Mouse (Mus musculus) liver, embryonic 11.5 days (tissue): ENCODE data around the gene Galnt10. TPM values are rescaled to one million over a fixed set of nuclear protein-coding genes. Genes with fewer than 3 reads are reported as not detected.

Experiments
- ATAC-seq: fragments of 200-750 bp; cut with Nextera tagmentation; replicated peaks from 2 replicates; pipeline ENCODE4 v1.8.0; 2017; ENCODE audit warnings: moderate number of reproducible peaks, mild to moderate bottlenecking, moderate TSS enrichment, moderate library complexity; ENCODE audit not compliant: low FRiP score
- DNase-seq: peaks from one replicate; pipeline ENCODE4 v3.0.0-alpha.2; 2017; ENCODE audit warnings: low spot score
- H3K27ac ChIP-seq: fragments of 300-500 bp; sonication (generic); 2 replicates; pipeline ENCODE4 v1.5.1; 2014; ENCODE audit warnings: mild to moderate bottlenecking, low read depth, low read length, control low read depth
- H3K27me3 ChIP-seq: fragments of 300-500 bp; sonication (generic); replicated peaks from 2 replicates; pipeline ENCODE4 v1.6.1; 2014; ENCODE audit warnings: low read length, mixed read lengths; ENCODE audit not compliant: control insufficient read depth, insufficient read depth
- H3K36me3 ChIP-seq: fragments of 300-500 bp; sonication (generic); 2 replicates; pipeline ENCODE4 v1.6.1; 2014; ENCODE audit warnings: mild to moderate bottlenecking, low read length, moderate library complexity, mixed read lengths; ENCODE audit not compliant: control insufficient read depth, insufficient read depth
- H3K4me1 ChIP-seq: fragments of 300-500 bp; sonication (generic); replicated peaks from 2 replicates; pipeline ENCODE4 v1.6.1; 2014; ENCODE audit warnings: low read length, mixed read lengths; ENCODE audit not compliant: control insufficient read depth, insufficient read depth
- H3K4me2 ChIP-seq: fragments of 300-500 bp; sonication (generic); 2 replicates; pipeline ENCODE4 v1.6.1; 2014; ENCODE audit warnings: mild to moderate bottlenecking, control low read depth, moderate library complexity
- H3K4me3 ChIP-seq: fragments of 300-500 bp; sonication (generic); 2 replicates; pipeline ENCODE4 v1.5.1; 2014; ENCODE audit warnings: low read depth, low read length, control low read depth
- H3K9ac ChIP-seq: fragments of 300-500 bp; sonication (generic); 2 replicates; pipeline ENCODE4 v1.6.1; 2014; ENCODE audit warnings: low read depth, low read length, control low read depth
- H3K9me3 ChIP-seq: fragments of 300-500 bp; sonication (generic); 2 replicates; pipeline ENCODE4 v1.6.1; 2016; ENCODE audit warnings: low read length, inconsistent platforms, mixed read lengths; ENCODE audit not compliant: control insufficient read depth
- WGBS: fragments of 180-500 bp; shearing (Covaris S2); extraction: QIAGEN DNeasy Blood & Tissue Kit; methylation state at CpG from one replicate; pipeline ENCODE4 v1.1.7; 2014; 5-methylcytosine and 5-hydroxymethylcytosine counted together
- polyA plus RNA-seq: library from polyadenylated mRNA; unstranded; fragments of >200 nt; fragmentation: Nextera tagmentation; extraction: Ambion mirVana; gene quantifications from 2 replicates; pipeline ENCODE4 v1.2.1, GENCODE M21; 2014

The Galnt10 gene
- polyA plus RNA-seq, 1 experiment from 2014 or later, result 17.5 TPM

GRCm38 (mm10) chr11:57658751-57659150 is 13.5 kb downstream of the Galnt10 start:
- Histone ChIP-seq H3K9ac (no peak overlapping the region), H3K4me2 (no peak overlapping the region), H3K36me3 (no peaks in the 10 kb centered on the region), H3K27ac (no peak overlapping the region), H3K4me3 (no peak overlapping the region), H3K4me1 (peaks cover 66% of the 10 kb centered on the region), H3K27me3 (no peaks in the 10 kb centered on the region), H3K9me3 (no peaks in the 10 kb centered on the region)
- no peak for ATAC-seq
- no peak for DNase-seq
- 88% methylated on average over 6 of the region's 6 CpGs for WGBS

DNA sequence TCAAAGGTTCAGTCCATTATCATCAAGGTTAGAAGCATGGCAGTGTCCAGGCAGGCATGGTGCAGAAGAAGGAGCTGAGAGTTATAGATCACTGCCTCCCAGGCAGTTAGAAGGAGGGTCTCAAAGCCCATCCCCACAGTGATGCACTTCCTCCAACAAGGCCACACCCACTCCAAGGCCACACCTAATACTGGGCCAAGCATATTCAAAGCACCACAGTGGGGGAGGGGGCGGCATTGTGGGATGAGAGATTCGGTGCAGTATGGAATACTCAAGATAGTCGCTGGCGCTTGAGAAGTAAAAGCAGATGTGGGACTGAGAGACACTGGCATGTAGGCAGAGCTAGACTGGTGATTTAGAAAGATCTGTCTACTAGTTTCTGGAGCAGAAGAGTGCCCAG is 14.9 kb downstream of the Galnt10 start:
- no peak for DNase-seq
- no peak overlapping the region for H3K27ac ChIP-seq
- H3K9ac ChIP-seq, result no peak overlapping the region
- no peak for ATAC-seq
- H3K4me3 ChIP-seq, result no peak overlapping the region
- peaks cover 63% of the 10 kb centered on the region for H3K4me1 ChIP-seq
- H3K9me3 ChIP-seq, result no peaks in the 10 kb centered on the region
- H3K27me3 ChIP-seq, result no peaks in the 10 kb centered on the region
- no peak overlapping the region for H3K4me2 ChIP-seq
- H3K36me3 ChIP-seq, result no peaks in the 10 kb centered on the region
- 86% methylated on average over 4 of the region's 4 CpGs for WGBS

DNA sequence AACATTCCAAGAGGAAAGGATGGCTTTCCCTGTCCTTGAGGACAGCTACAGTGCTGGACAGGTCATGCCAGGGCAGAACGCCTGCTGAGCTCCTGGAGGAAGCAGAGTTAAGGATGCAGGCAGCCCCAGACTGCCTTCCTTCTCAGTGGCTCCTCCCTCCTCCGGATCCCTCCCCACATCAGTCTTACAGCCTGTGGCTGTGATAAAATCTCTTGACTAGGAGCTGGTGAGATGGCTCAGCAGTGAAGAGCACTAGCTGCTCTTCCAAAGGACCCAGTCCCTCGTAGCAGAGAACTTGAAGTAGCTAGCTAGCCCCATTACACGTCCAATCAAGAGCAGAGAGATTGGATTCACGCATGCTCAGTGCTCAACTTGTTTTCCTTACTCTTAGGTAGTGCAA is 15.6 kb downstream of the Galnt10 start:
- WGBS, result 46% methylated on average over 5 of the region's 5 CpGs
- H3K27ac ChIP-seq, result no peak overlapping the region
- no peaks in the 10 kb centered on the region for H3K9me3 ChIP-seq
- no peak for DNase-seq
- peaks cover 59% of the 10 kb centered on the region for H3K4me1 ChIP-seq
- ATAC-seq, result peak; percentile 60; the same call in 1 of the 2 replicates
- H3K9ac ChIP-seq, result no peak overlapping the region
- H3K4me3 ChIP-seq, result no peak overlapping the region
- no peaks in the 10 kb centered on the region for H3K36me3 ChIP-seq
- no peaks in the 10 kb centered on the region for H3K27me3 ChIP-seq
- no peak overlapping the region for H3K4me2 ChIP-seq

DNA sequence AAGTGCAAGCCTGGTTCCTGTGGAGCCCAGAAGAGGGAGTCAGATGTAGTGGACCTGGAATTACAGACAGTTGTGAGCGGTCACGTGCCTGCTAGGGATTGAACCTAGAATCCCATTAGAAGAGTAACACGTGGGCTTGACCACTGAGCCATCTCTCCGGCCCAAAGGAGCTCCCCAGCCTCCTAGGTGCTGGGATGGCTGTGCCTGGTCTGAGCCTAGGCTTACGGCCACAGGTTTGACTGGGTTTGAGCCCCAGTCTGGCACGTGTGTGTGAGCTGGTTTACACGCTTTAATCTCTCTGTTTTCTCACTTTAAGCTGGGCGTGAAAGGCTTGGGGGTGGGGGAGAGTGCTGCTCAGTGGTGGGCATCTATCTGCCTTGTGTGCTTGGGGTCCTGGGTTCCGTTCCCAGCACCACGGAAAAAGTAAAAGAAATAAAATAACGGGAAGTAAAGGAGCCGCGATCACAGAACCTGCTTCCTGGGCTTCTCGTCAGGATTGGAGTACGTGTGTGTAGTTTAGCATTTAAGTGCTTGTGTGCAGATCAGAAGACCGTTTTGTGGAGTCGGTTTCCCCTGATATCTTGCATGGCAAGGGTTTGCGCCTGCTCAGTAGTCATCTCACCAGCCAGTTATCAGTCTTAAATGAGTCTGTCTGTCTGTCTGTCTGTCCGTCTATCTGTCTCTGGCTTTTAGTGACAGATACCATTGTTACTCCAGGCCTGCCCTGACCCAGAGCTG is 16.4 kb downstream of the Galnt10 start:
- Histone ChIP-seq H3K27ac (no peak overlapping the region; the same call in 1 of the 2 replicates), H3K9me3 (no peaks in the 10 kb centered on the region), H3K27me3 (no peaks in the 10 kb centered on the region), H3K4me1 (peaks cover 51% of the 10 kb centered on the region), H3K9ac (no peak overlapping the region), H3K4me2 (no peak overlapping the region), H3K4me3 (no peak overlapping the region), H3K36me3 (no peaks in the 10 kb centered on the region)
- no peak for ATAC-seq
- no peak for DNase-seq
- 78% methylated on average over 19 of the region's 19 CpGs for WGBS

DNA sequence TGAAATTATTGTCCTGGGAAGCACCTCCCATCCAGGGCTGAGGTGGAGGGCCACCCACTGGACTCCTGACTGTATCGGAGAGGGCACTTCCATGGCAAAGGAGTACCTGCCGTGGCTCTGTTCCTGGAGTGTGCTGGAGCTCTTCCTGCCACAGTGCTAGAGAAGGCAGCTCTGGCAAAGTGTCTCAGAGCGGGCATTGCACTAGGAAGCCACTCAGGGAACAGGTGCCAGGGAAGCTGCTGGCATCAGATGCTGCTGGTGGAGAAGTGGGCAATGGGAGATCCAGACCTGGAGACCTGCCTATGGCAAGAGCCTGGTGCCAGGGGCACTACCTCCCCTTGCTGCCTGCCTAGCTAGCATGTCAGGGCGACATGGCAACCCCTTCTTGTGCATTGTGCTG is 17.0 kb downstream of the Galnt10 start:
- H3K27me3 ChIP-seq, result no peaks in the 10 kb centered on the region
- no peak overlapping the region for H3K9ac ChIP-seq
- H3K36me3 ChIP-seq, result no peaks in the 10 kb centered on the region
- H3K4me2 ChIP-seq, result no peak overlapping the region
- no peak for DNase-seq
- no peak overlapping the region for H3K27ac ChIP-seq
- 85% methylated on average over 4 of the region's 4 CpGs for WGBS
- no peaks in the 10 kb centered on the region for H3K9me3 ChIP-seq
- H3K4me3 ChIP-seq, result no peak overlapping the region
- H3K4me1 ChIP-seq, result peaks cover 45% of the 10 kb centered on the region
- no peak for ATAC-seq

GRCm38 (mm10) chr11:57663271-57663670 is 18.0 kb downstream of the Galnt10 start:
- 89% methylated on average over 12 of the region's 12 CpGs for WGBS
- Histone ChIP-seq H3K4me2 (no peak overlapping the region), H3K4me3 (no peak overlapping the region), H3K9me3 (no peaks in the 10 kb centered on the region), H3K9ac (no peak overlapping the region), H3K27ac (no peak overlapping the region), H3K4me1 (peaks cover 34% of the 10 kb centered on the region), H3K36me3 (no peaks in the 10 kb centered on the region), H3K27me3 (no peaks in the 10 kb centered on the region)
- DNase-seq (no peak), ATAC-seq (no peak)

GRCm38 (mm10) chr11:57664741-57665140 is 19.5 kb downstream of the Galnt10 start:
- H3K27ac ChIP-seq, result no peak overlapping the region
- no peak overlapping the region for H3K4me3 ChIP-seq
- 75% methylated on average over 5 of the region's 5 CpGs for WGBS
- no peak overlapping the region for H3K4me2 ChIP-seq
- H3K27me3 ChIP-seq, result no peaks in the 10 kb centered on the region
- ATAC-seq (no peak), DNase-seq (no peak)
- no peaks in the 10 kb centered on the region for H3K36me3 ChIP-seq
- no peak overlapping the region for H3K9ac ChIP-seq
- H3K9me3 ChIP-seq, result no peaks in the 10 kb centered on the region
- H3K4me1 ChIP-seq, result peaks cover 31% of the 10 kb centered on the region

DNA sequence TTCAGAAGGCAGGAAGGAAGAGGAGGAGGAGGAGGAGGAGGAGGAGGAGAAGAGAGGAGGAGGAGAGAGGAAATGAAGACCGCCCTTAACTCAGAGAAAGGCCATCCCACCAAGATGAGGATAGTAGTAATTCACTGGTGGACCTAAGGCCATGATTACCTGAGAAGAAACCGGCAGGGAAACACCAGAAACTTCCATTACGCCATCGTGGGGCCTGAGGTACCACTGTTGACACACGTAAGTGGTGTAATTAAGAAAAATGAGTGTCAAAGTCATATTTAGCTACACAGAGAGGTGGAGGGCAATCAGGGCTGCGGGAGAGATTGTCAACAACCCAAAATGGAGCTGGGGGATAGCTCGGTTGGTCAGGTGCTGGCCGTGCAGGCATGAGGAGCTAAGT is 23.0 kb downstream of the Galnt10 start:
- H3K27me3 ChIP-seq, result no peaks in the 10 kb centered on the region
- no peak overlapping the region for H3K9ac ChIP-seq
- no peaks in the 10 kb centered on the region for H3K9me3 ChIP-seq
- peaks cover 18% of the 10 kb centered on the region for H3K4me1 ChIP-seq
- ATAC-seq (no peak), DNase-seq (no peak)
- no peak overlapping the region for H3K4me3 ChIP-seq
- 88% methylated on average over 8 of the region's 8 CpGs for WGBS
- no peaks in the 10 kb centered on the region for H3K36me3 ChIP-seq
- no peak overlapping the region for H3K4me2 ChIP-seq
- no peak overlapping the region for H3K27ac ChIP-seq

DNA sequence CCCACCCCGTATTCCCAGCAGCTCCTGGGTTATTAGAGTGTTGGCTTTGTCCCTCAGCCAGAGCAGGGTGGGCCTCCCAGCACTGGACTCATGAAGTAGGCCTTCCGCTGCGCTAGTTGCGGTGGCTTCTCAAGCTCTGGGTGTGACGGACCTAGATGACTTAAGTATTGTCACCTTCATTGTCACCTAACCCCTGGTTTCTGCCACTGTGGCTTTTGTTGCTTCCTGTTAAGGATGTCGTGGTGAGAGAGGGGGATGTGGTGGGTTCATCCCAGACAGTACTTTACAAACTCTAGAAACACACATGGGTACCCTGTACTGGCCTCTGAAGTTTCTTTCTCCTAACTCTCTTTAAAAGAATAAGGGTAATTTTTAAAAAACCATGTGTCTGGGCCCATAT is 24.3 kb downstream of the Galnt10 start:
- peaks cover 17% of the 10 kb centered on the region for H3K4me1 ChIP-seq
- H3K4me2 ChIP-seq, result no peak overlapping the region
- no peak overlapping the region for H3K27ac ChIP-seq
- H3K9me3 ChIP-seq, result no peaks in the 10 kb centered on the region
- DNase-seq (no peak), ATAC-seq (no peak)
- H3K4me3 ChIP-seq, result no peak overlapping the region
- H3K27me3 ChIP-seq, result no peaks in the 10 kb centered on the region
- H3K9ac ChIP-seq, result no peak overlapping the region
- no peaks in the 10 kb centered on the region for H3K36me3 ChIP-seq
- 65% methylated on average over 6 of the region's 6 CpGs for WGBS
